Mouse (Mus musculus) lung, postnatal 0 days (tissue): ENCODE measurements around the gene A730049H05Rik.

Experiments used
- CTCF ChIP-seq: IDR thresholded peaks from 2 replicates; pipeline ENCODE4 v1.5.1; 2016; ENCODE audit warnings: antibody characterized with exemption, mild to moderate bottlenecking
- EP300 ChIP-seq: IDR thresholded peaks from 2 replicates; pipeline ENCODE4 v1.6.1; 2016; ENCODE audit warnings: antibody characterized with exemption, mild to moderate bottlenecking, control low read depth

DNA sequence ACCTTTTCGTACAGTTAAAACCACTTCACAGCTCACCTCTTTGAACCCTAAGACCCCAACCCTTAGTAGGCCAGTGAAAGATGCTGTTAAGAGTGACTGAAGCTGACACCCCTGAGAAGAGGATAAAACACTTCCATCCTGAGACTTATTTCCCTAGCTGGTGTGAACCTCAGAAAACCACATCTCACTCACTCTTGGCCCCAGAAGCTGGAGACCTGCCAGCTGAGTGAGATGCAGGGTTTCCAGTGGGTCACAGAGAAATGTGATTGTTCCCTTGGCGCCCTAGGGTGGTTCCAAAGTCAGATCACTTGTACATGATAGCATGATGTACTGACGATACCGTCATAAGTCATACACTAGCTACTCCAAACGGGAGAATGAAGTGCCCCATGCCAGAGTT lies 66.2 kb downstream of the A730049H05Rik start:
- TF ChIP-seq CTCF (no peak), EP300 (no peak)
